Mouse (Mus musculus): ENCODE measurements around the gene Cyp2s1.

GRCm38 (mm10) chr7:25780753-25781152, 36.0 kb downstream of the Cyp2s1 start:
- TF ChIP-seq CTCF (IDR thresholded peaks at IDR 0.05; ENCODE audit: extremely low read depth, insufficient read depth, low read length) (no peak), POLR2A (IDR thresholded peaks at IDR 0.05; ENCODE audit: extremely low read depth, insufficient read depth, low read length) (no peak)

Data from cortical plate, adult 2 months (tissue).